Mouse (Mus musculus) spleen, adult 2 months (tissue): ENCODE measurements at regions not wholly inside any gene's neighbourhood (a gene's known extent, or its start where the extent isn't known, plus 50 kb on each side); places are given as distances from the start of the nearest gene placed in this dataset.

Source experiments
- CTCF ChIP-seq: fragments of 200-500 bp; IDR thresholded peaks from 2 replicates; pipeline ENCODE4 v1.5.1; 2011; ENCODE audit warnings: mild to moderate bottlenecking, inconsistent platforms; ENCODE audit not compliant: insufficient read depth, insufficient read length, insufficient replicate concordance; ENCODE audit errors: extremely low read depth
- POLR2A ChIP-seq: fragments of 200-500 bp; IDR thresholded peaks from 2 replicates; pipeline ENCODE4 v1.6.1; 2011; ENCODE audit warnings: low read depth, low read length, inconsistent platforms

- TF ChIP-seq CTCF (no peak), POLR2A (no peak)
Observed at GRCm38 (mm10) chr15:59152786-59153388, 263.8 kb downstream of the Gm49356 start.
